Mouse (Mus musculus) testis, adult 2 months (tissue): Measurements from ENCODE around the gene Adprh. TPM values are rescaled to one million over a fixed set of nuclear protein-coding genes. Genes with fewer than 3 reads are reported as not detected.

Experiments used
- H3K27ac ChIP-seq: fragments of 200-500 bp; 2 replicates; pipeline ENCODE4 v1.5.1; 2012; ENCODE audit warnings: low read depth, low read length; ENCODE audit not compliant: control insufficient read depth, insufficient read depth
- H3K27me3 ChIP-seq: fragments of 200-500 bp; 2 replicates; pipeline ENCODE4 v1.6.1; 2012; ENCODE audit warnings: mild to moderate bottlenecking, low read length, moderate library complexity; ENCODE audit not compliant: control insufficient read depth, insufficient read depth
- H3K36me3 ChIP-seq: fragments of 200-500 bp; 2 replicates; pipeline ENCODE4 v1.6.1; 2012; ENCODE audit warnings: mild to moderate bottlenecking, low read length; ENCODE audit not compliant: control insufficient read depth, insufficient read depth
- H3K4me1 ChIP-seq: fragments of 200-500 bp; 2 replicates; pipeline ENCODE4 v1.6.1; 2012; ENCODE audit warnings: low read length; ENCODE audit not compliant: control insufficient read depth, insufficient read depth
- H3K4me3 ChIP-seq: fragments of 200-500 bp; 2 replicates; pipeline ENCODE4 v1.5.1; 2012; ENCODE audit warnings: low read depth, mild to moderate bottlenecking, low read length, moderate library complexity, mixed read lengths; ENCODE audit not compliant: control insufficient read depth
- CTCF ChIP-seq: fragments of 200-500 bp; IDR thresholded peaks from 2 replicates; pipeline ENCODE4 v1.5.1; 2012; ENCODE audit warnings: low read depth, mild to moderate bottlenecking, inconsistent platforms, low read length, moderate library complexity; ENCODE audit not compliant: control insufficient read depth, insufficient read depth, insufficient replicate concordance
- POLR2A ChIP-seq: fragments of 200-500 bp; IDR thresholded peaks from 2 replicates; pipeline ENCODE4 v1.6.1; 2012; ENCODE audit warnings: low read depth, mild to moderate bottlenecking, inconsistent platforms, low read length, moderate library complexity; ENCODE audit not compliant: control insufficient read depth
- polyA plus RNA-seq: library from polyadenylated mRNA; depleted of rRNA; stranded (reverse); fragments of >200 nt; gene quantifications from 2 replicates; pipeline ENCODE4 v1.2.3, GENCODE M21; 2012

Gene Adprh
- polyA plus RNA-seq, 1 experiment, result 19.2 TPM

DNA sequence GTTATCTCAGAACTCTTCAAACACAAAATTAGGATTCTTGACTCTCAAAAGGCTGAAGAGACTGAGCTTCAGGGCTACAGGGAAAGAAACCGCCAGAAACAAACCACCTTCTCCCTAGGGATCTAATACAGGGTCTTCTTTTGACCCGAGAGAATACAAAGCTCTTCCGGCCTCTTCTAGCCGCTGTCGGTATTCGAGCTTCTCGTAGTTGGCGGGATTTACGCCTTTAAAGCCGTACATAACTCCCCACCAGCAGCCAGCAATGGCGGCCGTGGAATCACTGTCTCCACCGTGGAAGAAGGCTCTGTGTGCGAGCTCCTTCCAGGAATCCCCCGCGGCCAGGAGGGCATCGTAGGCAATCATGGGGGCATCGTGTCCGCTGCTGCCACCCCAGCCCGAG is 6.9 kb downstream of the Adprh start:
- Histone ChIP-seq H3K4me1 (no peaks in the 10 kb centered on the region), H3K27ac (no peak overlapping the region), H3K27me3 (no peaks in the 10 kb centered on the region), H3K4me3 (no peak overlapping the region), H3K36me3 (peaks cover 4% of the 10 kb centered on the region)
- TF ChIP-seq CTCF (no peak), POLR2A (no peak)

DNA sequence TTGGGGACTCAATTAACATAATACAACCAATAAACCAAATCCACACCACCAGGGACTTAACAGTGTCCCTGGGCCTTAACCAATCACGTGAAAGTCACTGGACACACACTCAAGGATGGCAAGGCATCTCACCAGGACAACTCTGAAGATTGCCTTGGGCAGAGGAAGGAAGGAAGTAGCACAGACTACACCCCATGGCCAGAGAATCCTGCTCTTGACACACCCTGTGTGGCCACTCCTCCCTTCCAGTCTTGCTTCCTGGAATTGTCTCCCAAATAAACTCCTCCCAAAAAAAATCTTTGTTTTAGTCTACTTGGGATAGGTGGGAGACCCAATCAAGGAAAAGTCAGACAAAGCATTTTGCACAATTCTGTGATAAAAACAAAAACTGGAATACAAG is 7.5 kb downstream of the Adprh start:
- TF ChIP-seq CTCF (no peak), POLR2A (no peak)
- Histone ChIP-seq H3K36me3 (peaks cover 4% of the 10 kb centered on the region), H3K4me3 (no peak overlapping the region)

DNA sequence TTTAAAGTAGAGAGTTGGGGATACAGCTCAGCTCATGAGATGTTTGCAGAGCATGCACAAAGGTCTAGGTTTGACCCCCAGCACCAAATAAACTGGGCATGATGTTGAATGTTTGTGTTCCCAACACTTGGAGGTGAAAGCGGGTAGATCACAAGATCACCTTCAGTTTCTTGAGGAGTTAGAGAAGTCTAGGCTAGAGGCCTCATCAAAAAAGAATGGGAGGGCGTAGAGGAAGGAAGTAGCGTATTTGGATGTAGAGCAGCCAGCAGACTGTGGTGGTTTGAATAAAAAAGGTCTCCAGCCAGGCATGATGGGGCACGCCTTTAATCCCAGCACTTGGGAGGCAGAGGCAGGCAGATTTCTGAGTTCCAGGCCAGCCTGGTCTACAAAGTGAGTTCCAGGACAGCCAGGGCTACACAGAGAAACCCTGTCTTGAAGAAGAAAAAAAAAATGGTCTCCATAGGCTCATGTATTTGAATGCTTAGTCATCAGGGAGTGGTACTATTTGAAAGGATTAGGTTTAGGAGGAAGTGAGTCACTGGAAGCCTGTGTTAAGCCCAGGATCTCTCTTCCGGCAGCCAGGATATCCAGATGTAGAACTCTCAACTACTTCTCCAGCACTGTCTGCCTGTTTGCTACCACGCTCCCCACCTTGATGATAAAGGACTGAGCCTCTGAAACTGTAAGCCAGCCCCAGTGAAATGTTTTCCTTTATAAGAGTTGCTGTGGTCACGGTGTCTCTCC is 8.6 kb downstream of the Adprh start:
- H3K36me3 ChIP-seq, result peaks cover 4% of the 10 kb centered on the region

More for the DNA sequence above, 7.5 kb downstream of the Adprh start:
- Histone ChIP-seq H3K27me3 (no peaks in the 10 kb centered on the region), H3K4me1 (no peaks in the 10 kb centered on the region), H3K27ac (no peak overlapping the region)

DNA sequence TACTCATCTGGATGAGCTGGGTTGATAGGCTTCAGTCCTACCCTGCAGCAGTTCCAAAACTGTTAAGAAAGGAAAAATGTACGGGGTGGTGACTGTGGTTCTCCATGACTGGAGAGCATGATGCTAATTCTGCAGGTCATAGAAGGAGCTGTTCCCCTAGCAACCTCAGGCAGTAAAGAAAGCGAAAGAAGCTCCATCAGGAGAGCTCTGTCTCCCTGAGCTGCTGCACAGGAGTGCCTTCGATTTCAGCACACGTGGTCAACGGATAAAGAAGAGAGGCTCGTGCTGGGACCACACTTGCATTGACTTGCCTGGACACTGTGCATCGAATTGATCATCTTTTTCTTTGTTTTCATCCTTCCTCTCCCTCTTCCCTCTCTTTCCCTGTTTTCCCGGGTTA is 10.3 kb downstream of the Adprh start:
- H3K4me3 ChIP-seq, result no peak overlapping the region
- H3K27me3 ChIP-seq, result no peaks in the 10 kb centered on the region
- no peaks in the 10 kb centered on the region for H3K4me1 ChIP-seq
- peaks cover 4% of the 10 kb centered on the region for H3K36me3 ChIP-seq
- TF ChIP-seq POLR2A, result no peak
- TF ChIP-seq CTCF, result no peak
- no peak overlapping the region for H3K27ac ChIP-seq

More for the DNA sequence above, 8.6 kb downstream of the Adprh start:
- no peak overlapping the region for H3K4me3 ChIP-seq
- H3K27ac ChIP-seq, result no peak overlapping the region
- no peaks in the 10 kb centered on the region for H3K4me1 ChIP-seq
- TF ChIP-seq POLR2A (no peak), CTCF (no peak)
- no peaks in the 10 kb centered on the region for H3K27me3 ChIP-seq

DNA sequence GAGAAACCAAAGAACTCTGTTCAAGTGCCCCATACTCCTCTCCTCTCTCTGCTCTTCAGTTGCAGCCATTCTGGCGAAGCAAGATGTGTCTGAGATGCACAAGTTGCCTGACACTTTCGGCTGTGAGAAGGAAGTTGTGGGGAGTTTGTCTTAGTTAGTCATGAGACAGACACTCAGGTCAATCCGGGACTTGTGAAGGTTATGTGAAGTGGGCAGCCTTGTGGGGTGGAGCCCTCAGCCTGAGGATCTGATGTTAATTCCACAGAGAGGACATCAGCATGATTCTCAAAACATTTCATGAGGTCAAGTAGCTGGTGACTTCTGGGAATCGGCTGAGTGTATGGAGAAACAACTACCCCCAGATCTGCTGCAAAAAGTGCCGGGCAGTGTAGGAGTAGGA is 10.9 kb downstream of the Adprh start:
- Histone ChIP-seq H3K27ac (no peak overlapping the region), H3K36me3 (peaks cover 2% of the 10 kb centered on the region), H3K27me3 (no peaks in the 10 kb centered on the region), H3K4me1 (no peaks in the 10 kb centered on the region), H3K4me3 (no peak overlapping the region)
- no peak for TF ChIP-seq POLR2A

DNA sequence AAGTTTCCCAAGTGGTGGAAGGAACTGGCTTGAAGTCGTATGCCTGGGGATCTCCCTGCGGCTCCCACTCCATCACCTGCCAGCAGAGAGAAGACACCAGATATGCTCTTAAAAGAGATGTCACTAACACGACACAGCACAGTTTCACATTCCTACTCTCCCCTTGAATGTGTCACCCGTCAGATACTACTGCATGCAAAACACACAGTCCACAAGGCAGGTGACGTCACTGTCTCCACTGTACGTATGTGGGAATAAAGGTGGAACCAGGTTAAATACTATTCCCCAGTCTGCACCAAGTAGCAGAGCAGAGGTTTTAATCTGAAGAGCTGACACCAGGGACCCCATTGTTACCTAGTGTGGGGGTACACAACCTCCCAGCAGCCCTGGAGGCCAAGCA is 12.1 kb downstream of the Adprh start:
- TF ChIP-seq POLR2A (no peak), CTCF (no peak)
- no peak overlapping the region for H3K27ac ChIP-seq
- no peaks in the 10 kb centered on the region for H3K27me3 ChIP-seq
- H3K4me1 ChIP-seq, result no peaks in the 10 kb centered on the region
- no peak overlapping the region for H3K4me3 ChIP-seq
- H3K36me3 ChIP-seq, result no peaks in the 10 kb centered on the region

DNA sequence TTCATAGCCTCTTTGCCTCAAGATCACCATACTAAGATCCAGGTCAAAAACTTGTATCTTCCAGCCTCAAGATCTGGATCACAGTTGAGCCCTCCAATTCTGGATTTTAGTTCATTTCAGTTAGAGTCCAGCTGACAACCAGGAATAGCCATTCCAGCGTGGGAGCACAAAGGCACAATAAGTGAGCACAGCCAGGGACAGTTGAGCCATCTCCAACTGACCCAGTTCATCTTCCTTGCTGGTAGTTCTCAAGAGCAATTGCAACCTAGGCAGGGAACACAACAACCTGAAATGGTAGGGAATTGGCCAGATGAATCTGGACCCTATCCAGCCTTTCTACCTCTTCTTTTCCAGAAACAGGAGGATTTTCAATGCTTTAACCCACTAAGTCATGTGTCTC is 13.3 kb downstream of the Adprh start:
- no peaks in the 10 kb centered on the region for H3K36me3 ChIP-seq
- H3K27ac ChIP-seq, result no peak overlapping the region
- H3K27me3 ChIP-seq, result no peaks in the 10 kb centered on the region
- H3K4me1 ChIP-seq, result no peaks in the 10 kb centered on the region
- TF ChIP-seq CTCF (no peak), POLR2A (no peak)
- H3K4me3 ChIP-seq, result no peak overlapping the region
